Mouse (Mus musculus) myocyte (in vitro differentiated cells): ENCODE measurements around the gene Gata3. TPM values are rescaled to one million over a fixed set of nuclear protein-coding genes. Genes with fewer than 3 reads are reported as not detected.

Experiments used
- H3K27me3 ChIP-seq: one replicate; pipeline ENCODE4 v1.6.1; 2011; ENCODE audit not compliant: control insufficient read depth, insufficient read depth, insufficient read length
- H3K36me3 ChIP-seq: one replicate; pipeline ENCODE4 v1.6.1; 2011; ENCODE audit not compliant: control insufficient read depth, insufficient read depth
- H3K4me2 ChIP-seq: one replicate; pipeline ENCODE4 v1.6.1; 2011; ENCODE audit warnings: low read depth, control low read depth
- H3K4me3 ChIP-seq: one replicate; pipeline ENCODE4 v1.5.1; 2011; ENCODE audit warnings: mild to moderate bottlenecking, control low read depth, moderate library complexity
- H3K79me2 ChIP-seq: one replicate; pipeline ENCODE4 v1.6.1; 2011; ENCODE audit not compliant: control insufficient read depth, insufficient read depth
- H3ac ChIP-seq: one replicate; pipeline ENCODE4 v1.6.1; 2011; ENCODE audit not compliant: control insufficient read depth, insufficient read length
- CEBPB ChIP-seq: IDR thresholded peaks from 2 replicates; pipeline ENCODE4 v1.6.1; 2011; ENCODE audit warnings: mild to moderate bottlenecking, moderate library complexity; ENCODE audit not compliant: poor library complexity, insufficient read depth, severe bottlenecking
- E2F4 ChIP-seq: IDR thresholded peaks from one replicate; pipeline ENCODE4 v1.6.1; 2011; ENCODE audit warnings: mild to moderate bottlenecking, control low read depth, moderate library complexity; ENCODE audit not compliant: insufficient read depth
- MAX ChIP-seq: IDR thresholded peaks from one replicate; pipeline ENCODE4 v1.6.1; 2011; ENCODE audit warnings: low read depth, mild to moderate bottlenecking, control low read depth
- MYOD1 ChIP-seq, 3 experiments: IDR thresholded peaks; one replicate each; pipeline ENCODE4 v1.6.1; 2011; ENCODE audit warnings: control low read depth in 2 of 3, low read depth in 2 of 3, mild to moderate bottlenecking in 2 of 3, moderate library complexity in 1 of 3; ENCODE audit not compliant: insufficient read length in 2 of 3, control insufficient read depth in 1 of 3
- MYOG ChIP-seq, 3 experiments: IDR thresholded peaks; one replicate each; pipeline ENCODE4 v1.6.1; 2011; ENCODE audit warnings: control low read depth in 2 of 3, low read depth in 2 of 3, mild to moderate bottlenecking in 2 of 3; ENCODE audit not compliant: insufficient read length in 2 of 3, control insufficient read depth in 1 of 3, insufficient read depth in 1 of 3
- POLR2A ChIP-seq: IDR thresholded peaks from one replicate; pipeline ENCODE4 v1.6.1; 2011; ENCODE audit warnings: low read depth, mild to moderate bottlenecking, control low read depth, moderate library complexity; ENCODE audit not compliant: insufficient read length
- POLR2AphosphoS2 ChIP-seq: IDR thresholded peaks from one replicate; pipeline ENCODE4 v1.6.1; 2011; ENCODE audit warnings: low read depth, control low read depth; ENCODE audit not compliant: insufficient read length
- REST ChIP-seq: IDR thresholded peaks from one replicate; pipeline ENCODE4 v1.6.1; 2011; ENCODE audit warnings: mild to moderate bottlenecking, control low read depth, moderate library complexity; ENCODE audit not compliant: insufficient read depth, insufficient read length
- SRF ChIP-seq: IDR thresholded peaks from one replicate; pipeline ENCODE4 v1.6.1; 2011; ENCODE audit warnings: low read depth; ENCODE audit not compliant: control insufficient read depth, insufficient read length
- TCF12 ChIP-seq: IDR thresholded peaks from one replicate; pipeline ENCODE4 v1.6.1; 2011; ENCODE audit warnings: mild to moderate bottlenecking, control low read depth; ENCODE audit not compliant: poor library complexity, insufficient read depth, severe bottlenecking
- TCF3 ChIP-seq: IDR thresholded peaks from one replicate; pipeline ENCODE4 v1.6.1; 2011; ENCODE audit warnings: low read depth, control low read depth; ENCODE audit not compliant: insufficient read length
- USF1 ChIP-seq: IDR thresholded peaks from one replicate; pipeline ENCODE4 v1.6.1; 2011; ENCODE audit warnings: low read depth, mild to moderate bottlenecking, control low read depth, moderate library complexity
- polyA plus RNA-seq: library from polyadenylated mRNA; unstranded; fragments of >200 nt; fragmentation: generic; extraction: Trizol; gene quantifications from one replicate; pipeline ENCODE4 v1.2.1, GENCODE M21; 2012; ENCODE audit warnings: missing spikeins

Gata3 gene
- polyA plus RNA-seq, 1 experiment = 3.7 TPM

GRCm38 (mm10) chr2:9873757-9874156, 16.1 kb downstream of the Gata3 start:
- TF ChIP-seq USF1 (no peak), MYOD1 (IDR thresholded peaks at IDR 0.05; ENCODE audit: control insufficient read depth in 1 of 3, insufficient read length in 2 of 3, low read depth in 2 of 3) (no peak), REST (no peak), E2F4 (no peak), SRF (no peak)
- Histone ChIP-seq H3K79me2 (peaks cover 14% of the 10 kb centered on the region), H3K4me3 (no peak overlapping the region), H3K27me3 (no peaks in the 10 kb centered on the region), H3K4me2 (no peak overlapping the region), H3K36me3 (peaks cover 22% of the 10 kb centered on the region), H3ac (no peak overlapping the region)

GRCm38 (mm10) chr2:9872682-9873081, 17.2 kb downstream of the Gata3 start:
- Histone ChIP-seq H3ac (no peak overlapping the region), H3K4me2 (no peak overlapping the region), H3K27me3 (no peaks in the 10 kb centered on the region), H3K4me3 (no peak overlapping the region), H3K36me3 (peaks cover 22% of the 10 kb centered on the region), H3K79me2 (peaks cover 14% of the 10 kb centered on the region)
- no peak for TF ChIP-seq TCF12
- TF ChIP-seq E2F4 = no peak
- no peak for TF ChIP-seq REST
- TF ChIP-seq TCF3 = no peak

GRCm38 (mm10) chr2:9871798-9872197, 18.0 kb downstream of the Gata3 start:
- no peak for TF ChIP-seq TCF12
- no peak for TF ChIP-seq MYOD1 (IDR thresholded peaks at IDR 0.05; ENCODE audit: control insufficient read depth in 1 of 3, insufficient read length in 2 of 3, low read depth in 2 of 3)
- Histone ChIP-seq H3K4me3 (no peak overlapping the region), H3K27me3 (no peaks in the 10 kb centered on the region), H3K36me3 (peaks cover 22% of the 10 kb centered on the region), H3K4me2 (no peak overlapping the region), H3ac (no peak overlapping the region), H3K79me2 (peaks cover 11% of the 10 kb centered on the region)

GRCm38 (mm10) chr2:9871141-9871716, 18.6 kb downstream of the Gata3 start:
- Histone ChIP-seq H3K79me2 (peaks cover 5% of the 10 kb centered on the region), H3K36me3 (peaks cover 22% of the 10 kb centered on the region), H3K4me3 (no peak overlapping the region), H3ac (no peak overlapping the region), H3K27me3 (no peaks in the 10 kb centered on the region), H3K4me2 (no peak overlapping the region)
- TF ChIP-seq MYOD1 (IDR thresholded peaks at IDR 0.05; ENCODE audit: control insufficient read depth in 1 of 3, insufficient read length in 2 of 3, low read depth in 2 of 3) = no peak
- TF ChIP-seq TCF3 = no peak
- TF ChIP-seq POLR2AphosphoS2 = no peak
- TF ChIP-seq POLR2A = no peak
- no peak for TF ChIP-seq USF1
- no peak for TF ChIP-seq REST
- TF ChIP-seq MAX = no peak
- no peak for TF ChIP-seq MYOG (IDR thresholded peaks at IDR 0.05; ENCODE audit: control insufficient read depth in 1 of 3, insufficient read depth in 1 of 3, insufficient read length in 2 of 3, low read depth in 2 of 3)
- TF ChIP-seq CEBPB = no peak
- TF ChIP-seq E2F4 = no peak
- no peak for TF ChIP-seq SRF
- TF ChIP-seq TCF12 = no peak

GRCm38 (mm10) chr2:9867092-9867825, 22.6 kb downstream of the Gata3 start:
- TF ChIP-seq SRF = no peak
- TF ChIP-seq CEBPB = no peak
- no peak for TF ChIP-seq MYOD1 (IDR thresholded peaks at IDR 0.05; ENCODE audit: control insufficient read depth in 1 of 3, insufficient read length in 2 of 3, low read depth in 2 of 3)
- TF ChIP-seq REST = no peak
- TF ChIP-seq MAX = no peak
- no peak for TF ChIP-seq TCF12
- no peak for TF ChIP-seq POLR2A
- TF ChIP-seq E2F4 = no peak
- no peak for TF ChIP-seq POLR2AphosphoS2
- no peak for TF ChIP-seq USF1
- TF ChIP-seq MYOG (IDR thresholded peaks at IDR 0.05; ENCODE audit: control insufficient read depth in 1 of 3, insufficient read depth in 1 of 3, insufficient read length in 2 of 3, low read depth in 2 of 3) = no peak
- TF ChIP-seq TCF3 = no peak
- Histone ChIP-seq H3K79me2 (peaks cover 5% of the 10 kb centered on the region), H3K4me3 (no peak overlapping the region), H3ac (no peak overlapping the region), H3K27me3 (no peaks in the 10 kb centered on the region), H3K4me2 (no peak overlapping the region), H3K36me3 (peaks cover 20% of the 10 kb centered on the region)
